33 mouse cellular contexts compared by ENCODE assay signal in genomic region chr1:13800460-13800859, GRCm38 (mm10).
"Had no signal": no experiment of that assay in that cellular context is flagged by ENCODE, and none has a peak within 500 bp of the region (broad histone marks: within the 10 kb centered on the region; RNA-seq: fewer than 3 reads in every experiment).

No protein-coding gene starts in this region.

- DNase-seq: heart, postnatal 10 days; heart, postnatal 14 days; heart, postnatal 36 days; heart, postnatal 4 days; kidney, adult 11 months; kidney, adult 18-20 months; kidney, adult 2 months; kidney, adult 8-10 months; kidney, adult 9 months; kidney, postnatal 10 days; kidney, postnatal 14 days; kidney, postnatal 25 days; kidney, postnatal 36 days; kidney, postnatal 4 days; layer of hippocampus, adult 9-11 months; layer of hippocampus, postnatal 36 days had no signal

- H3K27ac ChIP-seq: heart, embryonic 10.5 days; heart, embryonic 13.5 days; heart, embryonic 15.5 days; hindbrain, embryonic 10.5 days; hindbrain, embryonic 12.5 days; hindbrain, embryonic 13.5 days; hindbrain, embryonic 14.5 days; hindbrain, embryonic 15.5 days; hindbrain, postnatal 0 days; kidney, embryonic 15.5 days; kidney, postnatal 0 days; layer of hippocampus, adult 2 months; left cerebral cortex, adult 2 months had no signal

- H3K27me3 ChIP-seq: heart, embryonic 12.5 days; heart, embryonic 13.5 days; heart, embryonic 15.5 days; hindbrain, embryonic 12.5 days; hindbrain, embryonic 13.5 days; hindbrain, embryonic 15.5 days; kidney, embryonic 15.5 days had no signal

- H3K4me1 ChIP-seq: heart, embryonic 10.5 days; heart, embryonic 12.5 days; heart, embryonic 13.5 days; heart, embryonic 15.5 days; hindbrain, embryonic 10.5 days; hindbrain, embryonic 12.5 days; hindbrain, embryonic 13.5 days; hindbrain, embryonic 15.5 days; kidney, embryonic 15.5 days had no signal

- H3K4me2 ChIP-seq: heart, embryonic 11.5 days; heart, embryonic 12.5 days; heart, embryonic 13.5 days; heart, embryonic 15.5 days; hindbrain, embryonic 12.5 days; hindbrain, embryonic 13.5 days; hindbrain, embryonic 14.5 days; hindbrain, embryonic 15.5 days; kidney, embryonic 15.5 days had no signal

- H3K4me3 ChIP-seq: heart, embryonic 10.5 days; heart, embryonic 12.5 days; heart, embryonic 13.5 days; heart, embryonic 15.5 days; hindbrain, embryonic 10.5 days; hindbrain, embryonic 12.5 days; hindbrain, embryonic 13.5 days; hindbrain, embryonic 15.5 days; kidney, embryonic 15.5 days; layer of hippocampus, adult 2 months; left cerebral cortex, adult 2 months had no signal

- H3K36me3 ChIP-seq: heart, embryonic 10.5 days; heart, embryonic 12.5 days; heart, embryonic 13.5 days; heart, embryonic 15.5 days; hindbrain, embryonic 10.5 days; hindbrain, embryonic 12.5 days; hindbrain, embryonic 13.5 days; hindbrain, embryonic 15.5 days; kidney, embryonic 15.5 days had no signal

- H3K9ac ChIP-seq: heart, embryonic 12.5 days; heart, embryonic 13.5 days; heart, embryonic 15.5 days; hindbrain, embryonic 12.5 days; hindbrain, embryonic 13.5 days; hindbrain, embryonic 14.5 days; hindbrain, embryonic 15.5 days; kidney, embryonic 15.5 days had no signal

- ATAC-seq: hindbrain, embryonic 16.5 days; hindbrain, postnatal 0 days; inflammation-experienced regulatory T-cells, adult 6 months had no signal

- H3K9me3 ChIP-seq: heart, embryonic 10.5 days; heart, embryonic 12.5 days; heart, embryonic 13.5 days; heart, embryonic 15.5 days; hindbrain, embryonic 10.5 days; hindbrain, embryonic 12.5 days; hindbrain, embryonic 13.5 days; hindbrain, embryonic 15.5 days; kidney, embryonic 15.5 days had no signal
